Mouse (Mus musculus) liver, embryonic 11.5 days (tissue): ENCODE results near the gene Coq8a. TPM values are rescaled to one million over a fixed set of nuclear protein-coding genes. Genes with fewer than 3 reads are reported as not detected.

ENCODE experiments used
- ATAC-seq: fragments of 200-750 bp; cut with Nextera tagmentation; replicated peaks from 2 replicates; pipeline ENCODE4 v1.8.0; 2017; ENCODE audit warnings: moderate number of reproducible peaks, mild to moderate bottlenecking, moderate TSS enrichment, moderate library complexity; ENCODE audit not compliant: low FRiP score
- DNase-seq: peaks from one replicate; pipeline ENCODE4 v3.0.0-alpha.2; 2017; ENCODE audit warnings: low spot score
- H3K27ac ChIP-seq: fragments of 300-500 bp; sonication (generic); 2 replicates; pipeline ENCODE4 v1.5.1; 2014; ENCODE audit warnings: mild to moderate bottlenecking, low read depth, low read length, control low read depth
- H3K27me3 ChIP-seq: fragments of 300-500 bp; sonication (generic); replicated peaks from 2 replicates; pipeline ENCODE4 v1.6.1; 2014; ENCODE audit warnings: low read length, mixed read lengths; ENCODE audit not compliant: control insufficient read depth, insufficient read depth
- H3K36me3 ChIP-seq: fragments of 300-500 bp; sonication (generic); 2 replicates; pipeline ENCODE4 v1.6.1; 2014; ENCODE audit warnings: mild to moderate bottlenecking, low read length, moderate library complexity, mixed read lengths; ENCODE audit not compliant: control insufficient read depth, insufficient read depth
- H3K4me1 ChIP-seq: fragments of 300-500 bp; sonication (generic); replicated peaks from 2 replicates; pipeline ENCODE4 v1.6.1; 2014; ENCODE audit warnings: low read length, mixed read lengths; ENCODE audit not compliant: control insufficient read depth, insufficient read depth
- H3K4me2 ChIP-seq: fragments of 300-500 bp; sonication (generic); 2 replicates; pipeline ENCODE4 v1.6.1; 2014; ENCODE audit warnings: mild to moderate bottlenecking, control low read depth, moderate library complexity
- H3K4me3 ChIP-seq: fragments of 300-500 bp; sonication (generic); 2 replicates; pipeline ENCODE4 v1.5.1; 2014; ENCODE audit warnings: low read depth, low read length, control low read depth
- H3K9ac ChIP-seq: fragments of 300-500 bp; sonication (generic); 2 replicates; pipeline ENCODE4 v1.6.1; 2014; ENCODE audit warnings: low read depth, low read length, control low read depth
- H3K9me3 ChIP-seq: fragments of 300-500 bp; sonication (generic); 2 replicates; pipeline ENCODE4 v1.6.1; 2016; ENCODE audit warnings: low read length, inconsistent platforms, mixed read lengths; ENCODE audit not compliant: control insufficient read depth
- WGBS: fragments of 180-500 bp; shearing (Covaris S2); extraction: QIAGEN DNeasy Blood & Tissue Kit; methylation state at CpG from one replicate; pipeline ENCODE4 v1.1.7; 2014; 5-methylcytosine and 5-hydroxymethylcytosine counted together
- polyA plus RNA-seq: library from polyadenylated mRNA; unstranded; fragments of >200 nt; fragmentation: Nextera tagmentation; extraction: Ambion mirVana; gene quantifications from 2 replicates; pipeline ENCODE4 v1.2.1, GENCODE M21; 2014

Coq8a gene
- polyA plus RNA-seq, 1 experiment from 2014 or later: 6.7 TPM

DNA sequence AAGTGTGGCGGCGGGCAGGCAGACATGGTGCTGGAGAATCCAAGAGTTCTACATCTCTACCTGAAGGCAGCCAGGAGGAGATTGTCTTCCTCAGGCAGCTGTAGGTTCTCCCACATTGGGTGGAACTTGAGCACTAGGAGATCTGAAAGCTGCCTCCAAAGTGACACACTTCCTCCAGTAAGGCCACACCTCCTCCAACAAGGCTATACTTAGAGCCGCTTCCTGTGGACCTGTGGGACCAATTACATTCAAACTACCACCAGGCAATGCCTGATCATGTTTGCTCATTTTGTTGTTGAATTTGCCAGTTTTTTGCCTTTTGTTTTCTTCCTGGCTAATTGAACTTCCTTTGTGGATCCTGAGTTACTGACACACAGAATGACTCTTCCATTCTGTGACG is 51.4 kb downstream of the Coq8a start:
- ATAC-seq (peak; percentile 91), DNase-seq (no peak)
- peak overlapping the region; percentile 7; the same call in 1 of the 2 replicates for H3K4me3 ChIP-seq
- no peaks in the 10 kb centered on the region for H3K9me3 ChIP-seq
- peak overlapping the region; percentile 94 for H3K27ac ChIP-seq
- peaks cover 13% of the 10 kb centered on the region for H3K4me1 ChIP-seq
- peaks cover 17% of the 10 kb centered on the region; the same call in 1 of the 2 replicates for H3K36me3 ChIP-seq
- no peaks in the 10 kb centered on the region for H3K27me3 ChIP-seq
- WGBS: 63% methylated on average over 4 of the region's 4 CpGs
- peak overlapping the region; percentile 30; the same call in 1 of the 2 replicates for H3K9ac ChIP-seq
- peak overlapping the region; percentile 62 for H3K4me2 ChIP-seq

DNA sequence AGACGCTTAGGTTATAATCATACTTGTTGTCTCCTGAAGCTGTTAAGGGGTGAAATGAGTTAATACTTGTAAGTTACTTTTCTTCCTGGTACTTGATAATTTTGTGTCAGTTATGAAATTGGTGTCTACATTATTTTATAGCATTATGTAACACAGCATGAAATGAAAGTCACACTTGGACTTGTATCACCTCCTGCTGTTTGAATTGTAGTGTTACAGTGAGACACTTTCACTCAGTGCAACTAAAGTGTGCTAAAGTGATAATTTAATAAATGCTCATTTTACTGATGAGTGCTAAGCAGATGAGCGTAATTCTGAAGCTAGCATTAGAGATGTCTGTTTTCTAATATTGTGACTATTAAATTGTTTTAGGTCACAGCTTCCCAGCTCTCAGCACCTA is 58.4 kb downstream of the Coq8a start:
- Histone ChIP-seq H3K27ac (no peak overlapping the region), H3K9me3 (no peaks in the 10 kb centered on the region), H3K4me1 (no peaks in the 10 kb centered on the region), H3K27me3 (no peaks in the 10 kb centered on the region), H3K4me3 (no peak overlapping the region), H3K36me3 (peaks cover 7% of the 10 kb centered on the region; the same call in 1 of the 2 replicates), H3K4me2 (no peak overlapping the region), H3K9ac (no peak overlapping the region)
- WGBS: 89% methylated on average over 2 of the region's 2 CpGs
- no peak for DNase-seq
- no peak for ATAC-seq

DNA sequence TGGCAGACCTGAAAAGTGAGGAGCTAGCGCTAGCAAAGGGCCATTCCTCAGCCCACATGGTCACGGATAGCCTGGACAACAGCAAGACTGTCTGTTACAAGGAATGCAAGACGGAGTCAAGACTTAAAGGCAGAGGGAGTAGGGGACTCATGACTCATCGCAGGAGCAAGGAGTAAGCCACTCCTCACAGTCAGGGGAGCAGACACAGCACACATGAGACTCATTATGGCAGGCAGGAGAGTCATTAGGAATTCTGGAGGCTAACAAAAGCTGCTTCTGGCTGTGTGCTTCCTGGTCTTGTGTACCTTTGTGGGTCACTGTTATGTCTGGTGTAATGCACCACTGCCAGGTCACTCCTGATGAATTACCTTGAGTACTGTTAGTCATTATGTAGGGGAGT is 60.2 kb downstream of the Coq8a start:
- 80% methylated on average over 4 of the region's 4 CpGs for WGBS
- DNase-seq (no peak), ATAC-seq (no peak)
- no peak overlapping the region for H3K9ac ChIP-seq
- H3K4me3 ChIP-seq: no peak overlapping the region
- no peaks in the 10 kb centered on the region for H3K4me1 ChIP-seq
- no peaks in the 10 kb centered on the region for H3K9me3 ChIP-seq
- H3K4me2 ChIP-seq: no peak overlapping the region
- no peaks in the 10 kb centered on the region for H3K27me3 ChIP-seq
- no peak overlapping the region for H3K27ac ChIP-seq
- peaks cover 3% of the 10 kb centered on the region; the same call in 1 of the 2 replicates for H3K36me3 ChIP-seq

DNA sequence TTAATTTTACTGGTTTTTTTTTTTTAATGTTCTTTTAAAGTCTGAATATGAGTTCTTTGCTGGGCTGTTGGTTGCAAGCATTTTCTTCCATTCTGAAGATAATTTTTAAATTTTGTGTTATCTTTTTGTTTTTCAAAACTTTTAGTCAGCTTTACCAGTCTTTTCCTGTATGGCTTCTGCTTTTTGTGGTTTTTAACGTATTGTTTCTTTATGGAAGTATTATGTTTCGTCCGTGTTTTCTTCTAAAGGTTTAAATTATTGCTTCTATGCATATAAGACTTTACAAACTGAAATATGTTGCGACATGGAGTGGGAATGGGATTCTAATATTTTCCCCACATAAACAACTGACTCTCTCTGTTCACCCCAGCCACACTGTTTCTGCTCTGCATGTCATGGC is 67.2 kb downstream of the Coq8a start:
- Histone ChIP-seq H3K27ac (no peak overlapping the region), H3K4me2 (no peak overlapping the region), H3K9me3 (no peaks in the 10 kb centered on the region), H3K4me1 (no peaks in the 10 kb centered on the region), H3K36me3 (no peaks in the 10 kb centered on the region; the same call in 1 of the 2 replicates), H3K27me3 (no peaks in the 10 kb centered on the region), H3K9ac (no peak overlapping the region), H3K4me3 (no peak overlapping the region)
- no peak for DNase-seq
- 87% methylated on average over 4 of the region's 4 CpGs for WGBS
- ATAC-seq: no peak

DNA sequence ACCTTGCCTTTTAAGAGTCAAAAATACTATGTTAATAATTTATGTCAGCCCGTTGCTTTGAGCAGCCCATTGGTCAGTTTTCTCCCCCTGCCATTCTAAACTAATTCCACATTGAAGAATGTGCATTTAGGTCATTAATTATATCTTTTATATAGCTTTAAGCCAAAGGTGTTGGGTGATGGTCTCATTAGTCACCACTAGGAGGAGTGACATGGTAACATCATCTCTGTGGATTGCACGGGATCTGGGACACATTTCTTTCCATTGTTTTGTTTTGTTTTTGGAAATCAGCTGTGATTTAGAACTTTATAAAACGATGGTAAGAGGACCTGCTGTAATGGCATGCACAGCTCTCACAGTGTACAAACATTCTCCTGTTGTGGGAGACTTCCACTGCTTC is 68.0 kb downstream of the Coq8a start:
- WGBS: 59% methylated on average over 3 of the region's 3 CpGs
- Histone ChIP-seq H3K27me3 (no peaks in the 10 kb centered on the region), H3K36me3 (no peaks in the 10 kb centered on the region; the same call in 1 of the 2 replicates)

DNA sequence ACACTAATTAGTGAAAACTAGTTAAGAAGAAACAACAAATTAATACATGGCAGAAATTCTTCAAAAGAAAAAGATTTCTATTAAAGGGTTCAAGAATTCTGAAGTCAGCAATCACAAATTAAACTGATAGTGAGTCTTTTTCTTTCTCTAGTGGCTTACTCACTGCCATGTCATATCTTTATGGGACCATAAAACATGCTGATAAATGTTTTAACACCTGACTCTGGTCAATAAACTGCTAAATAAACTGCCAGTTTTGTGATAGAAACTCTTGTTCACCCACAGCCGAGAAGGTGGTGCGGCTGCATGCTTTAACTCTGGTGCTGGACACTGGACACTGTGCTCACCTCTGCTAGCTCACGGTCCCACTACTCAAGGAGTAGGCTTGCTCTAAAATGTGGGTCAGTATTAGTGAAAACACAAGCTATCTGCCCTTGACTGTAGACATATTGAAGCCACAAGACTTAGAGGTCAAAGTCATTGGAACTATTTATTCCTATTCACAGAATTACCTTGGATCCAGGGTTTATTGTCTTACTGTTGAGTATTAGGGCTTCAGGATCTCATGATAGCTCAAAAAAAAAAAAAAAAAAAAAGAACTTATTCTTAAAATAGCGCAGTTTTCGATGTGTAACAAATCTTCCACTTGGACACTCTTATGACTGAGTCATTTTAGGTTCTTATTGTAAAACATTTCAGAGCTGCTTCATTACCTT is 71.2 kb downstream of the Coq8a start:
- WGBS: 92% methylated on average over 5 of the region's 5 CpGs

More for the DNA sequence above, 68.0 kb downstream of the Coq8a start:
- Histone ChIP-seq H3K9ac (no peak overlapping the region), H3K27ac (no peak overlapping the region), H3K4me1 (no peaks in the 10 kb centered on the region), H3K9me3 (no peaks in the 10 kb centered on the region), H3K4me3 (no peak overlapping the region), H3K4me2 (no peak overlapping the region)
- DNase-seq: no peak
- no peak for ATAC-seq

DNA sequence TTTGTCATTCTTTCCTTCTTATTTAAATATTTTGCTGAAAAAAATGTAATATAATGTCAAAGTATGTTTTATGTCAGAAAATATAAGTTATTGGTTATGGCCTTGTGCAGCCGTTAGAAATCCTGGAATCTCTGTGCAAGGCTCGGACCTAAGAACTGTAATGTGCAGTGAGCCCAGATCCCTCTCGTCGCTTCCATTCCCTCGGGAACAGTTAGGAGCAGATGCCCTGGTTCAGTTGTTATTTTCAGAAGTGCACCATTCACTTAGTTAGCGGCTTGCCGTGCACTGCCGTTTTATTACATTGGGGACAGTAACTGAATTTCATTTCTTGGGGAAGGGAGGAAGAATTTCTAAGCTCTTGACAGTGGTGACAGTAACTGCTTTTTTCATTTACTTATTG is 81.2 kb downstream of the Coq8a start:
- Histone ChIP-seq H3K36me3 (peaks cover 4% of the 10 kb centered on the region; the same call in 1 of the 2 replicates), H3K4me3 (no peak overlapping the region), H3K4me1 (no peaks in the 10 kb centered on the region), H3K4me2 (no peak overlapping the region), H3K27ac (no peak overlapping the region), H3K9ac (no peak overlapping the region), H3K9me3 (no peaks in the 10 kb centered on the region), H3K27me3 (no peaks in the 10 kb centered on the region)
- ATAC-seq (no peak), DNase-seq (no peak)
- WGBS: 94% methylated on average over 8 of the region's 8 CpGs

More for the DNA sequence above, 71.2 kb downstream of the Coq8a start:
- Histone ChIP-seq H3K4me2 (no peak overlapping the region), H3K36me3 (no peaks in the 10 kb centered on the region), H3K27me3 (no peaks in the 10 kb centered on the region), H3K4me1 (no peaks in the 10 kb centered on the region), H3K9ac (no peak overlapping the region), H3K4me3 (no peak overlapping the region), H3K27ac (no peak overlapping the region), H3K9me3 (no peaks in the 10 kb centered on the region)
- no peak for ATAC-seq
- DNase-seq: no peak

DNA sequence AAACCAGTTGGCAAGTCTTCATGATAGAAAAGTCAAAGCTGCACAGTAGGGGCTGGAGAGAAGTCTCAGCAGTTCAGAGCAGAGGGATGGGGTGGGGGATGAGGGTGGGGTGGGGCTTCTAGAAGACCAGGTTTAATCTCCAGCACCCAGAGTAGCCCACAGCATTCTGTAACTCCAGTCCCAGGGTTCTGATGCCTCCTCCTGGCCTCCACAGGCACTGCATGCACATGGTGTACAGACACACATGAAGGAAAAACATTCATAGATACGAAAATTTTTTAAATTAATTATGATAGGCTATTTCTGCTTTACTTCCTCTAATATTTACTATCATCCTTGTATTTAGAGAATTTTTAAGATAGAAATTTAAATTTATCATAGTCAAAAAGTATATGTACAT is 82.9 kb downstream of the Coq8a start:
- H3K9me3 ChIP-seq: no peaks in the 10 kb centered on the region
- ATAC-seq: no peak
- H3K4me1 ChIP-seq: no peaks in the 10 kb centered on the region
- H3K9ac ChIP-seq: no peak overlapping the region
- 76% methylated on average over 1 of the region's 1 CpGs for WGBS
- peaks cover 4% of the 10 kb centered on the region; the same call in 1 of the 2 replicates for H3K36me3 ChIP-seq
- no peaks in the 10 kb centered on the region for H3K27me3 ChIP-seq
- no peak overlapping the region for H3K4me2 ChIP-seq
- no peak overlapping the region for H3K27ac ChIP-seq
- no peak overlapping the region for H3K4me3 ChIP-seq
- no peak for DNase-seq
